12 mouse cellular contexts compared by ENCODE assay signal in genomic region chrX:105767177-105767764, GRCm38 (mm10). TPM values are rescaled to one million over a fixed set of nuclear protein-coding genes. Genes with fewer than 3 reads are reported as not detected.
DNase-seq lines count a peak whose midpoint lies in the region; ATAC-seq lines count a peak whose summit lies in the region.
"Had no signal": no experiment of that assay in that cellular context is flagged by ENCODE, and none has a peak within 500 bp of the region (broad histone marks: within the 10 kb centered on the region; RNA-seq: fewer than 3 reads in every experiment).

No protein-coding gene starts in this region.

- ATAC-seq in lung, embryonic 16.5 days (ENCODE audit: low read depth) = peak; percentile 26; the same call in 1 of the 2 replicates
- peak; percentile 41; the same call in 1 of the 2 replicates for ATAC-seq in embryonic facial prominence, embryonic 15.5 days (ENCODE audit: insufficient number of reproducible peaks, low FRiP score, low TSS enrichment, low read depth)
- peak; percentile 49; the same call in 1 of the 2 replicates for ATAC-seq in limb, embryonic 15.5 days (ENCODE audit: insufficient number of reproducible peaks, low FRiP score, low TSS enrichment, low read depth)
- ATAC-seq in activated CD4-positive, CD25-positive, alpha-beta regulatory T cell, adult 4 months = no peak
- ATAC-seq: liver, postnatal 0 days had no signal

- no peaks in the 10 kb centered on the region for H3K36me3 ChIP-seq in lung, embryonic 16.5 days (ENCODE audit: control insufficient read depth, insufficient read depth, low read length)
- H3K36me3 ChIP-seq in embryonic facial prominence, embryonic 15.5 days = no peaks in the 10 kb centered on the region
- no peaks in the 10 kb centered on the region for H3K36me3 ChIP-seq in limb, embryonic 15.5 days
- H3K36me3 ChIP-seq: hindbrain, embryonic 13.5 days had no signal

- no peak overlapping the region for H3K4me2 ChIP-seq in lung, embryonic 16.5 days (ENCODE audit: low read depth, low read length)
- no peak overlapping the region for H3K4me2 ChIP-seq in embryonic facial prominence, embryonic 15.5 days (replicated peaks)
- H3K4me2 ChIP-seq in limb, embryonic 15.5 days = no peak overlapping the region
- H3K4me2 ChIP-seq: hindbrain, embryonic 13.5 days had no signal

- WGBS in lung, embryonic 16.5 days = 32% methylated on average over 9 of the region's 9 CpGs
- WGBS in embryonic facial prominence, embryonic 15.5 days = 28% methylated on average over 9 of the region's 9 CpGs
- 33% methylated on average over 9 of the region's 9 CpGs for WGBS in limb, embryonic 15.5 days

- no peak overlapping the region for H3K4me3 ChIP-seq in lung, embryonic 16.5 days (ENCODE audit: low read length)
- H3K4me3 ChIP-seq in embryonic facial prominence, embryonic 15.5 days (replicated peaks) = no peak overlapping the region
- H3K4me3 ChIP-seq in limb, embryonic 15.5 days = no peak overlapping the region
- H3K4me3 ChIP-seq: hindbrain, embryonic 13.5 days had no signal

- peaks cover 36% of the 10 kb centered on the region for H3K27me3 ChIP-seq in lung, embryonic 16.5 days (ENCODE audit: control insufficient read depth, insufficient read depth, low read depth, low read length)
- H3K27me3 ChIP-seq in embryonic facial prominence, embryonic 15.5 days = peaks cover 39% of the 10 kb centered on the region
- peaks cover 51% of the 10 kb centered on the region for H3K27me3 ChIP-seq in limb, embryonic 15.5 days

- no peak overlapping the region for H3K27ac ChIP-seq in lung, embryonic 16.5 days (ENCODE audit: low read length)
- H3K27ac ChIP-seq in embryonic facial prominence, embryonic 15.5 days (replicated peaks) = no peak overlapping the region
- H3K27ac ChIP-seq in limb, embryonic 15.5 days = no peak overlapping the region
- H3K27ac ChIP-seq: hindbrain, embryonic 13.5 days had no signal

- no peak overlapping the region for H3K9ac ChIP-seq in lung, embryonic 16.5 days (ENCODE audit: low read length)
- H3K9ac ChIP-seq in embryonic facial prominence, embryonic 15.5 days = no peak overlapping the region
- H3K9ac ChIP-seq in limb, embryonic 15.5 days = no peak overlapping the region
- H3K9ac ChIP-seq: hindbrain, embryonic 13.5 days; liver, postnatal 0 days had no signal

- DNase-seq in embryo, embryonic 11 days = peak; percentile 21
- no peak for DNase-seq in embryo, embryonic 10.5 days (ENCODE audit: low spot score)
- DNase-seq in lung, postnatal 14 days = no peak
- no peak for DNase-seq in testis, postnatal 14 days (ENCODE audit: low spot score)
- DNase-seq: layer of hippocampus, adult 9-11 months; liver, postnatal 0 days; thymus, postnatal 14 days had no signal

- H3K4me1 ChIP-seq in lung, embryonic 16.5 days (replicated peaks; ENCODE audit: control insufficient read depth, insufficient read depth, low read length) = 0 out of 2 replicates have a peak, but pooled peaks cover 2% of the 10 kb centered on the region
- H3K4me1 ChIP-seq in embryonic facial prominence, embryonic 15.5 days = peaks cover 11% of the 10 kb centered on the region
- H3K4me1 ChIP-seq in limb, embryonic 15.5 days = peaks cover 21% of the 10 kb centered on the region; the same call in 1 of the 2 replicates

- H3K9me3 ChIP-seq in lung, embryonic 16.5 days (ENCODE audit: control insufficient read depth, low read length) = no peaks in the 10 kb centered on the region
- H3K9me3 ChIP-seq in embryonic facial prominence, embryonic 15.5 days (replicated peaks) = no peaks in the 10 kb centered on the region
- no peaks in the 10 kb centered on the region for H3K9me3 ChIP-seq in limb, embryonic 15.5 days
- H3K9me3 ChIP-seq: hindbrain, embryonic 13.5 days had no signal

RNA-seq across cellular contexts. Expression of gene Fgf16, which starts 3.2 kb away (rescaled TPM):
- polyA plus RNA-seq in lung, embryonic 16.5 days (2015; fragmentation: Nextera tagmentation; extraction: Ambion mirVana) = not detected in 2 replicates
- 1.2 and 1.4 TPM in 2 replicates for polyA plus RNA-seq in embryonic facial prominence, embryonic 15.5 days (2015; fragmentation: Nextera tagmentation; extraction: Ambion mirVana)
- 1.4 and 1.8 TPM in 2 replicates for polyA plus RNA-seq in limb, embryonic 15.5 days (2015; fragmentation: Nextera tagmentation; extraction: Ambion mirVana)
- under 1 TPM in 1 of 2 experiments, not detected in 1; 0.20 TPM for polyA plus RNA-seq in activated CD4-positive, CD25-positive, alpha-beta regulatory T cell, adult 4 months (2017; shearing (Covaris generic))
- polyA plus RNA-seq: hindbrain, embryonic 13.5 days; liver, postnatal 0 days had no signal
